Mouse (Mus musculus): ENCODE results near the gene Cep295.
"Not testable (repeated sequence)": the region's sequence is repeated elsewhere in the genome, so short reads cannot be mapped to it uniquely, and the experiment has no call there.

The Cep295 gene

DNA sequence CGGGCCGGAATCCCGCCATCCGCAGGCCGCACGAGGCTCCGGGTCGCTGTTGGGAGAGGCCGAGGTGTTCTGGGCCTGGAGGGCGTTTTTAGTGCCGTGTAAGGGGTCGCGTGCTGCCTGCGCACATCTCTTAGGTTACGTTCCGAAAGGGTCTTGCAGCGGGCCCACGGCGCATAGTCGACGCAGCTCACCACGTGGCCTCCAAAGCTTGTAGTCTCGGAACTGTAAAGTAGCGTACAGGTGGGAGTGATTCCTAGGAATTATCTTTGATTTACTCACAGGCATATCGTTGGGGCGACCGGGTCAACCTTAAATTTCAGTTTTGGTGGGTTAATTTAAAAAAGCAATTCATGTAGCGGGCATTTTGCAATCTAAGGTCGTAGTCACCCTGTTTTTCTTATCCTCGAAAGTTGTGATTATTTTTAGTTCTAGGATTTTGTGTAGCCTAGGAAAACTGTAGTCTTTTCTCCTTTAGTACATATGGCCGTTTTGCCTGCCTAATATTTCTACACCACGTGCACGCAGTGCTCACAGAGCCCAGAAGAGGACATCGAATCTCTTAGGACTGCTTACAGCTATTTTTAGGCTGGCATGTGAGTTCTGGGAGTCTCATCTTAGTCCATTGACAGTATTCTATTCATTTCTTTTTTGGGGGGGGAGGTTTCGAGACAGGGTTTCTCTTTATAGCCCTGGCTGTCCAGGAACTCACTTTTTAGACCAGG lies 51.0 kb downstream of the Cep295 start, which contains the start of gene 4931406C07Rik:
TSS of gene 4931406C07Rik (minus strand) at position 51 of the 722 bp plus-strand sequence.
- DNase-seq, result peak in 1 of 2 experiments; percentile 19

GRCm38 (mm10) chr9:15305503-15306397 lies 51.8 kb downstream of the Cep295 start, which contains the start of gene Taf1d:
Gene Taf1d, plus strand, starts transcription at chr9:15306214.
- peak; percentile 99 to 100 for DNase-seq

DNA sequence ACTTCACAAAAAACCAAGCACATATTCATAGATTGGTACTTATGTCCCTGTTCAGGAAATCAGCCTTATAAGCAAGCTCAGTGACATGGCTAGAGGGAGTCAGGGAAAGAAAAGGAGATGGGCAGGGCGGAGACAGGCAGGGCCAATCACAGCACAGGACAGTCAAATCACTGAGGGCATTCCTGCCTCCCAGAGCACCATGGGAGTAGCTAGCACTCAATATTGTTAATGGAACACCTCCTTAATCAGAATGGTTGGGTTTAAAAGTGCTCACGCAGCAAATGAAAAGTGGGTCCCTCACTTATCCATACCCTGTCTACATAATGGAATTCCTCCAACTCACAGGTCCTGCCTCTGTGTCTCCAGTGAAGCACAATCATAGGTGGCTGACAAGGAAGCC lies 54.7 kb downstream of the Cep295 start:
- DNase-seq, result no peak

GRCm38 (mm10) chr9:15302006-15302405 lies 55.6 kb downstream of the Cep295 start:
- not testable (repeated sequence) for DNase-seq

DNA sequence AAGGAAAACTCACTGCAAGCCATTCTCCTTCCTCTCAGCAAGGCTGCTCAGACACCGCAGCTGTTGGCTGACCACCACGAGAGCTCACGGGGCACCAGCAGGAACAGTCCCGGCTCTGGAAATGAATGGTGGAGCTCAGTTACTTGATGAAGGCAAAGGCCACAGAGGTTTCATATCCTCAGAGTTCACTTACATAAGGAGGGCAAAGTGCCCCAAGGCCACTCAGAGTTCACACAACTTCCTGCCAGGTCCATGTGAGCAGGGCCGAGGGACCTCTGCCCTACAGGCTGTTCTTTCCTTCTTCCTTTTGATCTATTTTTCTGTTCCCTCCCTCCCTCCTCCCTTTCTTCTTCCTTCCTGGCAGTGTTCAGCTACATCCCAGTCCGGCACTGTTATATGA lies 56.2 kb downstream of the Cep295 start:
- DNase-seq, result no peak

DNA sequence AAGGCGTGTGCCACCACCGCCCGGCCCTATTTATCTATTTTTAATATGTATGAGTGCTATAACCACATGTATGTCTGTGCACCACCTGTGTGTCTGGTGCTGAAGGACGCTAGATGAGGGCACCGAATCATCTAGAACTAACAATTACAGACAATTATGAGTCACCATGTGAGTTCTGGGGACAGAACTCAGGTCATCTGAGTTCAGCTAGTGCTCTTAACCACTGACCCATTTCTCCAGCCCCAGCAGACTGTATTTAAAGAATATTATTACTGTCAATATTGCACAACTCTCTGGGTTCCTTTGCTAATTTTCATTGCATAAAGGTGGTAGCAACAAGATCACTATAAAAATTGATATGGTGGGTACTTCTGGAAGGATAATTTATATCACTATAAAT lies 57.5 kb downstream of the Cep295 start:
- no peak for DNase-seq

- no peak for DNase-seq
Measured at GRCm38 (mm10) chr9:15298451-15298850, 59.1 kb downstream of the Cep295 start.

DNA sequence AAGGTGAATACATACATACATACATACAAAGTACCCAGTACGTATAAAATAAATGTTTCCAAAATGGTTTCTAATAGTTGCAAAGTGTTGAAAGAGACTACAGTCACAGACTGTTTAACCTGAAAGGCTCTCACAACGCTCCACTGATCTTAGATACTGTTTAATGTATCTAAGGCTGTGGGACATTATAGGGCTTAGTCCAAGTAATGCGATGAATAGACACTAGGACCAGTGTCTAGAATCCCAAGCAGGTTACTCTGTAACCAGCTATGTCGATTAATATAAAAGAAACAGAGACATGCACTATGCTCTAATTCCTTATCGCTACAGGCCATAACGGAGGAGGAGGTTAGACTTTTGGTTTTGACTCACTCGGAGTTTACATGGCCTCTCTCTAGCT lies 60.5 kb downstream of the Cep295 start:
- DNase-seq, result no peak

- DNase-seq, result no peak
Measured at GRCm38 (mm10) chr9:15289251-15289650, 68.3 kb downstream of the Cep295 start.

GRCm38 (mm10) chr9:15288402-15288801 lies 69.2 kb downstream of the Cep295 start:
- no peak for DNase-seq

GRCm38 (mm10) chr9:15287846-15288245 lies 69.7 kb downstream of the Cep295 start:
- no peak for DNase-seq

DNA sequence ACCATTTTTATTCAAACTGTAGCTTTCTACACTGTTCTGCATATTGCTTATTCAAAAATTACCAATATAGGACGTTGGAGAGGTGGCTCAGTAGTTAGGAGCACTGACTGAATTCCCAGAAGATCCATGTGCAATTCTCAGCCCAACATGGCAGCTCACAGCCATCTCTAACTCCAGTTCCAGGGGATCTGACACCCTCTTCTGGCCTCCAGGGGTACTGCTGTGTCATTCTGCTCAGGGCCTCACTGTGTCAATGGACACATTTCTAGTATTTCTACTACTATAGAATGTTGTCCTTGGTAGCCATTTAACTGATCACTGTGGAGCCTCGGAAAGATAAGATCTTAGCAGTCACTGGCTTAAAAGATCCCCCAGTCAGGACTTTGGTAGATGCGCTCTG lies 72.1 kb downstream of the Cep295 start:
- DNase-seq, result peak; percentile 35

- no peak for DNase-seq
Measured at GRCm38 (mm10) chr9:15280491-15280879, 77.1 kb downstream of the Cep295 start.

DNA sequence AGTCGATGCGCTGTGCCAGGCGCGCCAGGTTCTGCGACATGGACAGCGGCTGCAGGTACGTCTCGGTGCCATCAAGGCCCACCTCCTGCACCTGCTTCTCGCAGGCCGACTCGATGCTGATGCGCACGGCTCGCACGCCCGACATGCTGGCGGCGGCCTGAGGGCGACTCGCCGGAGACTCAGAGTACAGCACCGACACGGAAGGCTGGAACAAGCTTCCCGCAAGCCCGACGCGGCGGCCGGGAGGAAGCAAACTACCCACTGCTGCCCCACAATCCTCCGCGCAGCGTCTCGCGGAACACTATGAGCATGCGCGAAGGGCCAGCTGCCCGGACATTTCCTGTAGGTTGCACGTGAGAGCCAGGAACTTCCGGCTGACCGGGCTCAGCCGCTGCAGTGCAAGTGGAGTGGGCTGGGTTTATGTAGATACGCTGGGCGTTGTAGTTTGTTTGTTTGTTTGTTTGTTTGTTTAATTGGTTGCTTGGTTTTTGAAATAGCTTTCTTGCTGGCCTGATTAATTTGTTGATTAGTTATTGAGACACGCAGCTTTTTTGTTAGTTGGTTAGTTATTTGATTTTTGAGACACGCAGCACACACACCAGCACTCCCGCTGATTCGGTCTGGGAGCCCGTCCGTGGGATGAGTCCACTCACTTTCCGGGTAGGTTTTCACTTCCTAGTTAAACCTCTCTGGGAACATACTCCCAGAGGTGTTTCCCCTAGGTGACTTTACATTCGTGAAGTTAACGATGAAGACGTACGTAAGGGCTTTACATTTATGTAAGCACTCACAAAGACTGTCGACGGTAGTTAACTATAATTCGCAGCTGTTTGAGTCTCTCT lies 77.7 kb downstream of the Cep295 start, which contains the start of gene Med17:
TSS of gene Med17 (minus strand) at position 283 of the 842 bp plus-strand sequence.
- DNase-seq, result peak; percentile 91 to 92

DNA sequence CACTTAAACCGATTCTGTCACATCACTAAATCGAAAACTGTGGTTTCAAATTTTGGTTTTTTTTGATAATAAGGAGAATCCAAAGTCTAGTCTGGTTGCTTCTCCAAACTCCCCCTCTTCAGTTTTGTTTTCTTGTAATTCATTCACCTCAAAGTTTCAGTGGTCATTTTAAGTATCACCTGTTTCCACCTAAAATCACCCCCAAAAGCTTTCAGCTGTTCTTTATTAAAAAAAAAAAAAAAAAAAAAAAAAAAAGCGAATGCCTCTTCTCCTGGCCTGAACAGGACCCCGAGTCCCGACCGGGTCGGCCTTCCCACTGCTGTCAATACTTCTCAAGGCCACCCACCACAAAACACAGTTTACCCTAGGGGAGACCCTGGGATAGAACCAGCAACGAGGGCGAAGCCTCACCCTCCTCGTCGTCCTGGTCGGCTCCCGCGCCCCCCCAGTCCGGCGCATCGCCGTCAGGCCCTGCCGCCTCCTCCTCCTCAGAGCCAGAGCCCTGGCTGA lies 78.4 kb downstream of the Cep295 start:
- no peak for DNase-seq

- no peak for DNase-seq
Measured at GRCm38 (mm10) chr9:15278343-15278742, 79.2 kb downstream of the Cep295 start.

DNA sequence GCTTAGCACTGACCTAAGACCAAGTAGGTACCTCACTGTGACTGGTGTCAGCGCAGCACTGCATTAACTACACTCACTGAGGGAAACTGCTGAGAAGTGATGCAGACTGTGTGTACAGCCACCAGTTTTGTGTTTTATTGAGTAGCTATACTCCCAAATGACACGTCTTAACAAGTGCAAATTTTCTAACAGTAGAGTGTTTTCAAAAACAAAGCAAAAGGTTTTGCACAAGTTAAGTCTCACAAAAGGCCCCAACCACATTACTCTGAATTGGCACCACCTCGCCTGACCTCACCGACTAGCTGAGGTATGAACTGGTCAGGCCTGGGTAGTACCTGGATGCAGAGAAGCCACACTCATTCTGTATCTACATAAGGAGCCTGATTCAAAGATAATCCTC lies 80.7 kb downstream of the Cep295 start:
- no peak for DNase-seq

- no peak for DNase-seq
Measured at GRCm38 (mm10) chr9:15273981-15274380, 83.6 kb downstream of the Cep295 start.
